Mouse (Mus musculus): ENCODE data around the gene Accs. TPM values are rescaled to one million over a fixed set of nuclear protein-coding genes. Genes with fewer than 3 reads are reported as not detected.

Gene Accs
- total and polyA plus RNA-seq, 3 experiments: 8.9 to 15.2 (median 9.6) TPM

DNA sequence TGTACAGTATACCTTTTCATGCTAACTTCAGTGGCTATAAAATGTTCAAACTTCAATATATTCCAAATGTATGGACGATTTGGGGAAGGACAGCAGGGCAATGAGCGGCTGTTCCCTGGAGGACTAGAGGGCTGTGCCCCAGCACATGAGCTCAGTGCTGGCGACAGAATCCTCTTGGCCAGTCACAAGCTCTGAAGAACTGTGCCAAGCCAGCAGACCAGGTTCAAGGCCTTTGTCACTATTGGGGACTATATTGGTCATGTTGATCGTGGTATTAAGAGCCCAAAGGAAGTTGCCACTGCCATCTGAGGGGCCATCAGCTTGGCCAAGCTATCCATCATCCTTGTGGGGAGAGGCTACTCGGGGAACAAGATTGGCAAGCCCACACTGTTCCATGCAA is 55.4 kb downstream of the Accs start:
- DNase-seq: peak; percentile 62

DNA sequence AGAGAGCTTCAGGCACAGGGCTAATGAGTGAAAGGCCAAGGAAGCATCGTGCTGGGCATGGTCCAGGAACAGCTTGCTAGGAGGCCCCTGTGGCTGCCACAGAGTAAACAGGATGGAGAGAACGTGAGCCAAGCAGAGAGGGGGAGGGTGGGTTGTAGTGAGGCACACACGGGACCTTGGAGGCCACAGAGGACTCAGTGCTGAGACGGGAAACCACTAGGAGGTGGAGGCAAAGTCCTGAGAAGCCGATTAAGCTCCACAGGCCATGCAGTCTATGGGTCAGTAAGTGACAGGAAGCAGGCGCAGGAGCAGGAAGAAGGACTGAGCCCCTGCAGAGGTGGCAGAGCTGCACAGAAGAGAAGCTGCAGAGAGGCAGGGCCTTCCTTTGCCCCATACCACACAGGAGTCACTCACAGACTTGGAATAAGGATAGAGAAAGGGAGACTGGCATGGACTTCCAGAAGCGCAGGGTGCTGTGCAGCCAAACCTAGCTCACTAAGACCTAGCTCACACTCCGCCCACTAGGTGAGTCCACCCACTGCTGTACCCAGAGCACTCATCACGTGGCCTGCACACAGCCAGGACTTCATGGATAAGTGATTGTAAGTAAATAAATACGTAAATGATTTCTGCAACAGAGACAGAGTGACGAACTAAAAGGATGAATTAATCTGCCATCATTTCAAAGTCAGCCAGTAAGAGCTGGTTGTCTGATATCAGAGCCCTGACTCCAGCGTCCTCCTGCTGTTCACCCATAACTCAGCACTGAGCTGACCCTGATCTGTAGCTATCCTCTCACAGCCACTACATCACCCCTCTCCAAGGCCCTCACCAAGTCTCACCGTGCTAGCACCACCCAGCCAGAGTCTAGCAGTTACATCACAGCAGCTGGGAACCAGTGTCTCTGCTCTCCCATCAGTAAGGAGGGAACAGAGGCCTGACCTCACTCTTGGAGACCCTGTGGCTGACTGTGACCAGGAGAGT is 57.9 kb downstream of the Accs start:
- peak; percentile 68 for DNase-seq

DNA sequence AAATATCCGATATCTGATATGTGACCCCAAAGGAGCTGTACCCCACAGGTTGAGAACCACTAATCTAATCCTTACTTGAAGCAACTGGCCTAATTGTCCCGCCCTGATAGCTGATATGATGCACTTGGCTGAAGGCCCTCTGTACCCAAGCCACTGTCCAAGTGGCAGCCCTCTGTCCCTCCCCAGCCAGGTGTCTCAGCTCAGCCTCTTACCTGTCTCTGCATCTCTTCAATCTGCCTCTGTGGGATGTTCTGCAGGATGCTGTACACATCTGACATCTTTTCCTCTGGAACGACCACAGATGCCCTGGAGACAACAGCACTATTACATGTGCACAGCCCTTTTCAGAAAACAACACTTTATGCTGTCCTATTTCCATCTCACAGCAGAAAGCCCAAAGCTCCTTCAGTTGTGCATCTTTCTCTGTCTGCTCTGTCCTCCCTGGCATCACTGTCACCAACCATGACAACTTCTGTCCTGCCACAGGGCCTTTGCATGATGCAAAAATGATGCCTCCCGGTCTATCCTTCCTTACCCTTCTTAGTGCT is 58.9 kb downstream of the Accs start:
- no peak for DNase-seq

DNA sequence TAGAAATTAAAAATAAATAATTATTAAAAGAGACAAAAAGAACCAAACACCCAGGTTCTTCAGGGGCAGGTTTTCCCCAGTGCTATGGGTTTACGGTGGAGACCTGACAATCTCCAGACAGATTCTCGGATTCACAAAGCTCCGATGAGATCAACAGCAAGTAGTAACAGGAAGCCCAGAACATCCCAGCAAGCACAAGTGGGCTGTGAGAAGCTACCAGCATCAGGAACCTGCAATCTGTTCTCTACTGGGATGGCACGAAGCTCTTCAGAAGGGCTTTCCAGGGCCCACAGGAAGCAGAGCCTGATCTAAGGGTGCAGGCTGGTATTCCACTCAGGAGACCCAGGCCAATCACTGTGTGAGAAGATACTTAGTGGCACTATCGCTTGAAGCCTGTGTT is 61.2 kb downstream of the Accs start:
- DNase-seq: no peak

DNA sequence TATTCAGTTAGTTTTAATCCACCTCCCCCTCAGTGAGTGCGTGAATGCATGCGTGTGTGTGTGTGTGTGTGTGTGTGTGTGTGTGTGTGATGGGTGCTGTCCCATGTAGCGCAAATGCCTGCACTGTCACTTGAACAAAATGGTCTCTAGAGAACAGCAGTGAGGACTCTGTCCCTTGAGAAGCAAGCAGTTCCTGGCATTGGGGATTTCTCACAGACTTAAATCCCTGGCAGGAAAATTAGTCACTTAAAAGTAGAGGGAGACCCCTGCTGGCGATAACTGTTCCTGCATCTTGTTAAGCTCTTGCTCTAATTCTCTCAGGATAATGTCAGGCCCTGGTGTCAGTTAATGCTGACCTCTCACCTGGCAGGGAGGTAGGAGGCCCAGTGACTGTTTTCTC is 63.6 kb downstream of the Accs start:
- DNase-seq: peak; percentile 68

DNA sequence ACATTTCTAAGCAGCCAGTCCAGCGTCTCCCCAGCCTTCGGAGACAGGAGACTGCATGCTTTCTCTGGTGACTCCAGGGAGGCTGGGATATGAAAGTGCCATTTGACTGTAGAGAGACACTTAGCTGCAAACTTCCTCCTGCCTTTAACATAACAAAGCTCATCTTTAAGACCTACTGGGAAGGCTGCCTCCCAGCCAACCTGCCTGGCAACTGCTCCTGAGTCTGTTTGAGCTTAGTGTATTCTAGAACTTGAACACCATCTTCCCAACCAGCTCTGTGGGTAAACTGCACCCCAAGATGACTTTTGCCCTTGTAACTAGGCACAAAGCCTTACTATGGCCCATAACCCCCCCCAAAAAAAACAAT is 64.3 kb downstream of the Accs start:
- DNase-seq: no peak

DNA sequence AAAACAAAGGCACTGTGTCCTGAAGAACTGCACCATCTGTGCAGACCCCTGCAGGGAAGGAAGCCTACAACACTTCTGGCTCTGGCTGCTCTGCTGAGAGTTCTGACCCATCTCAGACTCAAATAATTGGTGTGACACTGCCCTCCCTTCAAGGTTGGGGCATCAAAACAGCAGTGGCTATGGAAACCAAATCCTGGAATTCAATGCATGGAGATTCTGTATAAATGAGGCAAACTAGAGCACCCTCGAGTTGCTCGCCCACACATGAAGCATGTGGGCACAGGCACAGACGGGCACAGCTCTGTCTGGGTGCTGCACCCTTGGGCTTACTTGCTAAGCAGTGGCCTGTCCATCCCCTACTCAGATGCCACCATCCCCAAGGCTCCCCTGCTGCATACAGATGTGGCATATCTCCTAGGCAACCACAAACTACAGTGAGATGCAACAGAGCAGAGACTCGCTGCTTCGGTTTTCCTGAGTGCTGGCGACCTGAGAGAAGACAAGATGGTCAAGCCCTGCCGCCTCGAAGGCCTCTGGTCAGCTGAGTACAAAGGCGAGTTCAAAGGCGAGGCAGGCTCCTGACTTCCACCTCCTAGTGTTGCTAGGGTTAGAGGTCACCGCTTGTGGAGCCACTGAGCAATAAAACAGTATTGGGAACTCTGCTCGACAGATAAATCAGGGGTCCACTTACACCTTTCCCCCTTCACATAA is 64.9 kb downstream of the Accs start:
- no peak for DNase-seq

DNA sequence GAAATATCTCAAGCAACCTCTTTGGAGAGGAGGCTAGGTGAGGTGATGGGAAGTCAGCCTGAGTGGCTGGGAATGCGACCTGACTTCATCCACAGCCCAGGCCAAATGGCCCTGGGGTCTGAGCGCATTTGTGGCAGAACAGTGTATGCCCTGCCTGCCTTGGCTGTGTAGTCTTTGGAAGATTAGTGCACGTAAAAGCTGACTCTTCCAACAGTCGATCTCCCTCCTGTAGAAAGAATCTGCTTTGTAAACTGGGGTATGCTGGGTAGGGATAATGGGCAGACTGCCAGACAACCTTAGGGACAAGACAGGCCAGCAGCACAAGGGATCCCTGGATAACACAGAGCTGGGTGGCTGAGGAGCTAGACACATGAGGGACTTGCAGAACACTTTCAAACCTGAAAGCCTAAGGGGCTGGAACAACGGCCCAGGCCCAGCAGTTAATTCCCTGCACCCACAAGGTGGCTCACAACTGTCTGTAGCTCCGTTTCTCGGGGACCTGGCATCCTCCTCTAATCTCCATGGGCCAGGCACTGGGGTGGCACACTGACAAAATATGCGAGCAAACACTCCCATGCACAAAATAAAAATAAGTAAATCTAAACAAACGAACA is 65.7 kb downstream of the Accs start:
- DNase-seq: no peak

Other genes with a start within 250 kb of the Accs start
- gene Alx4, start 207.6 kb downstream of the Accs start, total RNA-seq (2021): under 1 TPM; 0.26 to 0.62 TPM
- 0.51 and 0.68 TPM in 2 replicates for gene Alx4, start 207.6 kb downstream of the Accs start, polyA plus RNA-seq (2012; rRNA removed)
- 10 to 100 TPM; 94.2 to 94.9 TPM for gene Ext2, start 27.4 kb downstream of the Accs start, total RNA-seq (2021)
- gene Ext2, start 27.4 kb downstream of the Accs start, polyA plus RNA-seq (2012; rRNA removed): 33.0 and 43.5 TPM in 2 replicates
- 1 to 10 TPM in 1 of 2 experiments, under 1 TPM in 1; 0.43 to 1.6 TPM for gene Accsl, start 19.2 kb upstream of the Accs start, total RNA-seq (2021)
- not detected in 2 replicates for gene Accsl, start 19.2 kb upstream of the Accs start, polyA plus RNA-seq (2012; rRNA removed)
- gene Gm13889, start 107.3 kb upstream of the Accs start, total RNA-seq (2021): 10 to 100 TPM; 38.1 to 50.3 TPM
- 62.0 and 80.6 TPM in 2 replicates for gene Gm13889, start 107.3 kb upstream of the Accs start, polyA plus RNA-seq (2012; rRNA removed)
- gene Gm27027, start 146.4 kb upstream of the Accs start, total RNA-seq (2021): not detected
- gene Gm27027, start 146.4 kb upstream of the Accs start, polyA plus RNA-seq (2012; rRNA removed): not detected in 2 replicates
- 10 to 100 TPM; 51.6 to 53.7 TPM for gene Alkbh3, start 160.9 kb upstream of the Accs start, total RNA-seq (2021)
- gene Alkbh3, start 160.9 kb upstream of the Accs start, polyA plus RNA-seq (2012; rRNA removed): 35.9 and 45.8 TPM in 2 replicates